Mouse (Mus musculus): ENCODE measurements at regions not wholly inside any gene's neighbourhood (a gene's known extent, or its start where the extent isn't known, plus 50 kb on each side); places are given as distances from the start of the nearest gene placed in this dataset.

GRCm38 (mm10) chr13:26538928-26539327, 231.0 kb downstream of the Hdgfl1 start:
- Histone ChIP-seq H3K27ac (ENCODE audit: insufficient read depth, low read depth, low read length, poor library complexity, severe bottlenecking) (no peak overlapping the region), H3K4me3 (ENCODE audit: insufficient read depth in 1 of 2, low read depth in 1 of 2, low read length in 2 of 2, poor library complexity in 1 of 2, severe bottlenecking in 1 of 2) (no peak overlapping the region), H3K36me3 (ENCODE audit: control insufficient read depth, insufficient read depth, low read length, poor library complexity, severe bottlenecking) (no peaks in the 10 kb centered on the region), H3K9me3 (ENCODE audit: control insufficient read depth, insufficient read depth, low read depth, low read length) (no peaks in the 10 kb centered on the region), H3K9ac (ENCODE audit: insufficient read depth, low read depth, low read length, poor library complexity, severe bottlenecking) (no peak overlapping the region), H3K4me1 (ENCODE audit: control insufficient read depth in 2 of 2, insufficient read depth in 2 of 2, low read length in 2 of 2, poor library complexity in 1 of 2) (no peaks in the 10 kb centered on the region)
- TF ChIP-seq CHD2 (IDR thresholded peaks at IDR 0.05; ENCODE audit: low read depth, low read length) (no peak), ZC3H11A (IDR thresholded peaks at IDR 0.05; ENCODE audit: borderline replicate concordance, low read depth, low read length) (no peak), ZNF384 (IDR thresholded peaks at IDR 0.05; ENCODE audit: low read depth, low read length) (no peak), MAFK (IDR thresholded peaks at IDR 0.05; ENCODE audit: insufficient read depth, low read depth, low read length) (no peak), HCFC1 (IDR thresholded peaks at IDR 0.05; ENCODE audit: borderline replicate concordance, insufficient read depth, low read length) (no peak)
- in situ Hi-C loops (cut with MboI; ENCODE audit: low sequenced_read_pairs in 2 of 2, unreplicated experiment in 2 of 2) = no loop called here
- DNase-seq (ENCODE audit: low read depth, low spot score) = no peak

DNA sequence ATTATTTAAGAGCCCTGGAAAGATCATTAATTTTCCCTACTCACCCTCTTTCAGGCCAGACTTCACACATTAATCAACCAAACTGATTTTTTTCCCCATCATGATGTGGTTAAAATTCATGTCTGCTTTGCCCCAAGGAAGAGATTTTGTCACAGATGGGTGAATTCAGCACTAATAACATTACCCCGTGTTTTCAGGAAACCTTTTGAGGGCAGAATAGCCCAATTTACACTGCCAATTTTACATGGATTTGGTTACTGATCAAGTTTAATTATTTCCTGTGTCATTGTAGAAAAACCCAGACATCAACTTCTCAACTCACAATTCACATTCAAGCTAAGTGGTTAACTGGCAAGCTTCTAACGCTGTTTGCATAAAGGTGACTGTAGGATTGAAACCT, 233.4 kb downstream of the Hdgfl1 start:
- TF ChIP-seq CHD2 (IDR thresholded peaks at IDR 0.05; ENCODE audit: low read depth, low read length) = no peak
- TF ChIP-seq ZC3H11A (IDR thresholded peaks at IDR 0.05; ENCODE audit: borderline replicate concordance, low read depth, low read length) = no peak
- no peak for TF ChIP-seq MAFK (IDR thresholded peaks at IDR 0.05; ENCODE audit: insufficient read depth, low read depth, low read length)
- no peak for TF ChIP-seq ZNF384 (IDR thresholded peaks at IDR 0.05; ENCODE audit: low read depth, low read length)
- no peak for TF ChIP-seq HCFC1 (IDR thresholded peaks at IDR 0.05; ENCODE audit: borderline replicate concordance, insufficient read depth, low read length)
- Histone ChIP-seq H3K27ac (ENCODE audit: insufficient read depth, low read depth, low read length, poor library complexity, severe bottlenecking) (no peak overlapping the region), H3K36me3 (ENCODE audit: control insufficient read depth, insufficient read depth, low read length, poor library complexity, severe bottlenecking) (no peaks in the 10 kb centered on the region), H3K4me1 (ENCODE audit: control insufficient read depth in 2 of 2, insufficient read depth in 2 of 2, low read length in 2 of 2, poor library complexity in 1 of 2) (no peaks in the 10 kb centered on the region), H3K9me3 (ENCODE audit: control insufficient read depth, insufficient read depth, low read depth, low read length) (no peaks in the 10 kb centered on the region), H3K9ac (ENCODE audit: insufficient read depth, low read depth, low read length, poor library complexity, severe bottlenecking) (no peak overlapping the region), H3K4me3 (ENCODE audit: insufficient read depth in 1 of 2, low read depth in 1 of 2, low read length in 2 of 2, poor library complexity in 1 of 2, severe bottlenecking in 1 of 2) (no peak overlapping the region)
- in situ Hi-C loops (cut with MboI; ENCODE audit: low sequenced_read_pairs in 2 of 2, unreplicated experiment in 2 of 2) = no loop called here
- DNase-seq (ENCODE audit: low read depth, low spot score) = no peak

DNA sequence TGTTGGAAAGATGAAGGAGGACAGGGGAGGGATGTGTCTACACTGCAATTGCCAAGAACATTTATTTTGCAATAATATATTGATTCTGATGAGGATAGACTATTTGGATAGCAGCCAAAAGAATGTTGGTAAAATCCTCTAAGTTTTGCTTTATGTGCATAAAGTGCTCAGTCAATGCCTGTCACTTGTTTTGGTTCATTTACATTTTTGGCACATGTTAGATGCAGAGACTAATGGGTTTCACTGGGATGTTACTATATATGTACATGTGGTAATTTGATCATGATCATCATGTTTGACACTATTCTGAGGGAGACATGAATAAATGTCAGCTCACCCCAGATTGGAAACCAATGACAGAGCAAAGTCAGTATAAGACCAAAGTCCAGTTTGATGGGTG, 237.2 kb downstream of the Hdgfl1 start:
- H3K4me1 ChIP-seq (ENCODE audit: control insufficient read depth in 2 of 2, insufficient read depth in 2 of 2, low read length in 2 of 2, poor library complexity in 1 of 2) = no peaks in the 10 kb centered on the region
- no peak for DNase-seq (ENCODE audit: low read depth, low spot score)
- in situ Hi-C loops (cut with MboI; ENCODE audit: low sequenced_read_pairs in 2 of 2, unreplicated experiment in 2 of 2) = no loop called here
- no peaks in the 10 kb centered on the region for H3K9me3 ChIP-seq (ENCODE audit: control insufficient read depth, insufficient read depth, low read depth, low read length)
- H3K27ac ChIP-seq (ENCODE audit: insufficient read depth, low read depth, low read length, poor library complexity, severe bottlenecking) = no peak overlapping the region
- no peaks in the 10 kb centered on the region for H3K36me3 ChIP-seq (ENCODE audit: control insufficient read depth, insufficient read depth, low read length, poor library complexity, severe bottlenecking)
- no peak overlapping the region for H3K4me3 ChIP-seq (ENCODE audit: insufficient read depth in 1 of 2, low read depth in 1 of 2, low read length in 2 of 2, poor library complexity in 1 of 2, severe bottlenecking in 1 of 2)
- TF ChIP-seq MAFK (IDR thresholded peaks at IDR 0.05; ENCODE audit: insufficient read depth, low read depth, low read length) (no peak), ZC3H11A (IDR thresholded peaks at IDR 0.05; ENCODE audit: borderline replicate concordance, low read depth, low read length) (no peak), HCFC1 (IDR thresholded peaks at IDR 0.05; ENCODE audit: borderline replicate concordance, insufficient read depth, low read length) (no peak), ZNF384 (IDR thresholded peaks at IDR 0.05; ENCODE audit: low read depth, low read length) (no peak), CHD2 (IDR thresholded peaks at IDR 0.05; ENCODE audit: low read depth, low read length) (no peak)
- no peak overlapping the region for H3K9ac ChIP-seq (ENCODE audit: insufficient read depth, low read depth, low read length, poor library complexity, severe bottlenecking)

- no peak overlapping the region for H3K9ac ChIP-seq (ENCODE audit: insufficient read depth, low read depth, low read length, poor library complexity, severe bottlenecking)
- TF ChIP-seq ZC3H11A (IDR thresholded peaks at IDR 0.05; ENCODE audit: borderline replicate concordance, low read depth, low read length) (no peak), HCFC1 (IDR thresholded peaks at IDR 0.05; ENCODE audit: borderline replicate concordance, insufficient read depth, low read length) (no peak), ZNF384 (IDR thresholded peaks at IDR 0.05; ENCODE audit: low read depth, low read length) (no peak), CHD2 (IDR thresholded peaks at IDR 0.05; ENCODE audit: low read depth, low read length) (no peak), MAFK (IDR thresholded peaks at IDR 0.05; ENCODE audit: insufficient read depth, low read depth, low read length) (no peak)
- no peak overlapping the region for H3K4me3 ChIP-seq (ENCODE audit: insufficient read depth in 1 of 2, low read depth in 1 of 2, low read length in 2 of 2, poor library complexity in 1 of 2, severe bottlenecking in 1 of 2)
- no peaks in the 10 kb centered on the region for H3K4me1 ChIP-seq (ENCODE audit: control insufficient read depth in 2 of 2, insufficient read depth in 2 of 2, low read length in 2 of 2, poor library complexity in 1 of 2)
- H3K27ac ChIP-seq (ENCODE audit: insufficient read depth, low read depth, low read length, poor library complexity, severe bottlenecking) = no peak overlapping the region
- no peaks in the 10 kb centered on the region for H3K36me3 ChIP-seq (ENCODE audit: control insufficient read depth, insufficient read depth, low read length, poor library complexity, severe bottlenecking)
- in situ Hi-C loops (cut with MboI; ENCODE audit: low sequenced_read_pairs in 2 of 2, unreplicated experiment in 2 of 2) = no loop called here
- no peaks in the 10 kb centered on the region for H3K9me3 ChIP-seq (ENCODE audit: control insufficient read depth, insufficient read depth, low read depth, low read length)
- DNase-seq (ENCODE audit: low read depth, low spot score) = no peak
Observed at GRCm38 (mm10) chr13:26519054-26519453, 250.9 kb downstream of the Hdgfl1 start.

DNA sequence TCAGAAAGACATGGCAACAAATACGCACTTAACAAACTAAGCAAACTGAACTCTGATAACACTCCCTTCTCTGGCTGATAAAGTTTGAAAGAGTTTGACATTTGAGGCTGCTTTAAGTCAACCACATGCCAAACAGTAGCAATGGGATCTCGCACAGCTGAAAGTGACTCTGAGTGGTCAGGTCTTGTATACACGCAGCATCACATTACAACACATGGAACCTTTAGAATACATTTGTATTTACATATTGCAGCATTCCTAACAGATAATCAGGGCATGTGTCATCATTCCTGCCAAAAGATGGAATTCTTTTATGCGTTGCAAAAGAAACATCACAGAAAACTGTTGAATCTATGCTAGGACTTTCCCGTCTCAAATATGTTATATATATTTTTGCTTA, 251.5 kb downstream of the Hdgfl1 start:
- no peak overlapping the region for H3K27ac ChIP-seq (ENCODE audit: insufficient read depth, low read depth, low read length, poor library complexity, severe bottlenecking)
- TF ChIP-seq CHD2 (IDR thresholded peaks at IDR 0.05; ENCODE audit: low read depth, low read length) (no peak), ZC3H11A (IDR thresholded peaks at IDR 0.05; ENCODE audit: borderline replicate concordance, low read depth, low read length) (no peak), HCFC1 (IDR thresholded peaks at IDR 0.05; ENCODE audit: borderline replicate concordance, insufficient read depth, low read length) (no peak), MAFK (IDR thresholded peaks at IDR 0.05; ENCODE audit: insufficient read depth, low read depth, low read length) (no peak), ZNF384 (IDR thresholded peaks at IDR 0.05; ENCODE audit: low read depth, low read length) (no peak)
- no peak overlapping the region for H3K4me3 ChIP-seq (ENCODE audit: insufficient read depth in 1 of 2, low read depth in 1 of 2, low read length in 2 of 2, poor library complexity in 1 of 2, severe bottlenecking in 1 of 2)
- no peaks in the 10 kb centered on the region for H3K4me1 ChIP-seq (ENCODE audit: control insufficient read depth in 2 of 2, insufficient read depth in 2 of 2, low read length in 2 of 2, poor library complexity in 1 of 2)
- in situ Hi-C loops (cut with MboI; ENCODE audit: low sequenced_read_pairs in 2 of 2, unreplicated experiment in 2 of 2) = no loop called here
- H3K36me3 ChIP-seq (ENCODE audit: control insufficient read depth, insufficient read depth, low read length, poor library complexity, severe bottlenecking) = no peaks in the 10 kb centered on the region
- DNase-seq (ENCODE audit: low read depth, low spot score) = no peak
- H3K9me3 ChIP-seq (ENCODE audit: control insufficient read depth, insufficient read depth, low read depth, low read length) = no peaks in the 10 kb centered on the region
- H3K9ac ChIP-seq (ENCODE audit: insufficient read depth, low read depth, low read length, poor library complexity, severe bottlenecking) = no peak overlapping the region
